Mouse (Mus musculus) left cerebral cortex, adult 8-10 months (tissue): ENCODE measurements around the gene Btbd9. TPM values are rescaled to one million over a fixed set of nuclear protein-coding genes. Genes with fewer than 3 reads are reported as not detected.

Experiments used
- DNase-seq, 2 experiments: peaks; one replicate each; pipeline ENCODE4 v3.0.0; 2022; ENCODE audit warnings: low spot score in 2 of 2
- total RNA-seq, 4 experiments: library from RNA; stranded (reverse); gene quantifications; 2 replicates each; pipeline ENCODE4 v1.2.4; 2022

Gene Btbd9
- total RNA-seq, 4 experiments from 2014 or later, result 85.1 to 103 (median 92.1) TPM

DNA sequence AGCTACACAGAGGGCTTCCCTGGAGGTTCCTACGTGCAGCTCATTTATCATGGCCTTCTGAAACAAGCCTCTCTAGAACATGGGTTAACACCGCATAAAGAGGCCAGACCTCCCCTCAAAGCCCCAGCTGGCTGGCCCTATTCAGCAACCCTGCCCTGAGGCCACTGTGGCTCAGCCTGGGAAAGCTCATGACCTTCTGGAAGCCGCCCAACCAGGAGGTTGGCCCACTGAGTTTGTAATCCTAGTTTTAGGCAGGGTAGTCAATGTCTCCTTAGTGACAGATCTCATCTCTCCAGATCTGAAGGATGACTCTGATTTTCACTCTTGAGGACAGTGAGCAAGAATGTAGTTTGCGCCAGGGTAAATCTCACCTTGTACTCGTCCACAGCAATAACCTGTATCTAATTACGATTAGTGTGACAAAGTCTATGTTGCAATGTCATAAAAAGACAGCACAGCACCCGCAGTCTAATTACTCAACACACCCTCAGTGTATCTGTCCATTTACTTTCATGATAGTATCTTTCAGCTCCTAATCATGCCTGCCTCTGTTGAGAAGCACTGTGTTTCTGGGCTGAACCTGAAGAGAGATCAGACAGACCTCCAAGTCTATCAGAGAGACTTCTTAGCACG is 320.2 kb downstream of the Btbd9 start:
- no peak for DNase-seq

DNA sequence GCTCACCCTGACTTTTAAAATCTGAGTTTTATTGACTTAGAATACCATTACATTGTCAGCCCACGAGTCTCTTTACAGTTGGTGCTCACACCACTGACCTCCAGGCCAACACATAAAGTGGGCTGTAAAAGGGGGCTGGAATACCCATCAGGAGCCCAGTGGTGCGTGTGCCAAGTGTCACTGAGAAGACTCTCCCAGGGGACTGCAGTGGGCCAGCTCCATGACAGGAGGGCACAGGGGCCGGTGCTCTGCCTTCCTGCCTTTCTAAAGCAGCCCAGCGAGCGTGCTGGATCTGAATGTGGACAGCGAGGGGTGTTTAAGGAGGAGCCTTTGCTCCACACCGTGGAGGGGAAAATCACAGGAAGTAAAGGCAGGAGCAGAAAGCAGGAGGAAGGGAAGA is 322.4 kb downstream of the Btbd9 start:
- DNase-seq, result no peak

DNA sequence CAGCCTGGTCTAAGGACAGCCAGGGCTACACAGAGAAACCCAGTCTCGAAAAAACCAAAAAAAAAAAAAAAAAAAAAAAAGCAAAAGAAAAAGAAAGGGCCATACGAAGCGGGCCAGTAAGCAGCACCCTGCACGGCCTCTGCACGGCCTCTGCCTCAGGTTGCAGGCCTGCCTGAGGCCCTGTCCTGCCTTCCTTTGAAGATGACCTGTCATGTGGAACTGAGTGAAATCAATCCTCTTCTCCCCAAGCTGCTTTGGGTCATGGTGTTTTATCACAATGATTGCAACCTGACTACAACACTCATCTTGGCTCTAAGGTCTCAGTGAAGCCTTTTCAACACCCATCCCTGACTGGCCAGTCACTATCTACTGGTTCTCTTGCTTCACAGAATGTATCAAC is 323.3 kb downstream of the Btbd9 start:
- no peak for DNase-seq

DNA sequence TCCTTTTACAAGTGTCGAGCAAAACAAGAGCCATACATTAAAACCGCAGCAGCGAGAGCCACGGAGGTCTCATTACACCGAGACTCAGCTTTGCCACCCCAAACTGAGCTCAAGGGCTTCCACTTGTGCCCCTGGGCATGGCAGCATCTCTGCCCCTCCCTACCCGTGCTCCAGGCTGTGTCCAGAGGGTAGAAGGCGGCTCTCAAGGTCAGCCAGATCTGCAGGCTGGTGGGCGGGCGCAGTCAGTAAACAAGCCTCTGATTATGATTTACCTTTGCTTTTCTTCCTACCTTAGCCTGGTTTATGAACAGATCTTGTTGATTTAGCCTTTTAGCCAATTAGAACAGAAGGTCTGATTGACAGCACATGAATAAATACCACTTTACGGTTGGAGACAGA is 331.0 kb downstream of the Btbd9 start:
- no peak for DNase-seq

DNA sequence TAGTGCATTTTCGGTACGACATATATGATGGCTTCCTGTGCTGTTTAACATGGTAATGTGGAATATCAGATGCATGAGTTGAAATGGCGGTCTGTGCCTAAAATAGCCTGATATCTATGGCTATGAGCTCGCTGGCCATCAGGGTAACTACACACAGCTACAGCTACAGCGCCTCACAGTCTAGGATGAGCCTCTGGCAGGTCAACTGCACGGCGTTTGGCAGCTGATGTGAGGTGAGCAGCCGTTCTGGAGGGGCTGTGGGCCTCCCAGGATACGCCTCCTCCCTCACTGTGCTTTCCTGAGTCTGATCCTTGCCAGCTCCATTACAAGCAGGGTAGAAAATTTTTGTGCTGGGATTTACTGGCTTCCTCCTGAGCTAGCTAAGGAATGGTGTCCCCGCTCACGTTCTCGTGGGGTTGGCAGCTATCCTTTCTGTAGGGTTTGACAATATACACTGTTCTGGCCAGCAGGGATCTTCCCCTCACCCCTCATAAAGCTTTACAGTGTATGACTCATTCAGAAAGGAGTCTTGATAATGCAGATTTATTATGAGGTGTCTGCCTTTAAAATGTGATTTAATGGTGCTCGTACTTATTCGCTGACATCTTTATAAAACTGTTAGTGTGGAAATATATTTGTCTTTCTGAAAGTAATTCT is 331.5 kb downstream of the Btbd9 start:
- DNase-seq, result no peak

DNA sequence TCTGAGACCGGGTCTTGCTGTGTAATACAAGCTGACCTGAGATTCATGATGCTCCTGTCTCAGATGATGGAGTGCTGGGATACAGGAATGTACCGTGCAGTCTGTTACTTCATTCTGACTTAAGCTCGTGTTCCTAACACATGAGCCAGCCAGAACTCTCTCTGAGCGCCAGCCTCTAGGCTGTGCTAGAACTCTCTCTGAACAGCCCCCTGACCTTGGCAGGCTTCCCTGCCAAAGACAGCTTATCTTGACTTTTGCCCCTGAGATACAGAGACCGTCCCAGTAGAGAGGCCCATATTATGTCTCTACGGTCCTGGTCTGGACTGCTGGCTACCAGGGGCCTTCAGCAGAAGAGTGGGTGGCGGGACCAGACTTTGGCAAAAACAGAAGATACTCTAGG is 332.7 kb downstream of the Btbd9 start:
- no peak for DNase-seq

DNA sequence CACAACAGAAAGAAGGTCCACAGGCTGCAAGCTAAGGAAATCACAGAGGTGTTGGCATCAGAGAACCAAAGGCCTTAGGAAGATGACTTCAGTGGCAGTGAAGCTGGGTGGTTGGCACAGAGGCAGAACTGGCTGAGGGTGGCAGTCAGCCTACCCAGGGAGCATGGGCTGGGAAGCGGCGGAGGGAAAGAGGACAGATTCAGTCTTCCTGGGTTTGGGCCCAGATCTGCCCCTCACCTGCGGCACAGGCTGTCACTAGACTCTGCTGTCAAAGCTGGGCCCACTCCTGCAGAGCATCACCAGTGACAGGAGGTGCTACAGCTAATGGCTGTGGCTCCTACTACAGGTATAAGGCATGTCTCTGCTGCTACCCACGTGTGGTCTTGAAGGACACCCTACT is 333.6 kb downstream of the Btbd9 start:
- no peak for DNase-seq

DNA sequence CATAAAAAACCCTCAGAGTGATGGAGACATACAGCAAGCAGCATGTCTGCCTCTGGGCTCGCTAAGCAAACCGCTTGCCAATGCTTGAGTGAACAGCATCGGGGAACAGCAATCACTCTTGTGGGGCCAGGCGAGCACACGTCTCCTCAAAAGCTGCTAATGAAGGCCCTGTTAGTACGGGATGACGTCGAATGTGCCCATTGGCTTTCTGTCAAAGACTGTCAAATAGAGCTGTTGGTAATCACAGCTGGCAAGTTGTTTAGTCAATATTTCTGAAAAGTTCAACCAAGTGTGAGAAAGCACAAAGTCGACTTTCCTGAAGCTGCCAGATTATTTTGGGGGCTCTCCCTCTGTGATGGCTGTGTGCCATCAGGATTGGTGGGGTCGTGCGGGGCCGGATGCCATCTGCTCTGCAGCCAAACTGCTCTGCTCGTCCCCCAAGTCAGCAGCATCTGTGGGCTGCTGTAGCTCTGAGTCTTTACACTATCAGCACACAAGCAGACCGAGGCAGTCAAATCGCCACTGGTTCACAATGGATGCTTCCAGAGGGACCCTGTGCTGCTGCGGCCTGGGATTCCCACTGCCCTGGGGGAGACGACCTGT is 334.5 kb downstream of the Btbd9 start:
- DNase-seq, result no peak

DNA sequence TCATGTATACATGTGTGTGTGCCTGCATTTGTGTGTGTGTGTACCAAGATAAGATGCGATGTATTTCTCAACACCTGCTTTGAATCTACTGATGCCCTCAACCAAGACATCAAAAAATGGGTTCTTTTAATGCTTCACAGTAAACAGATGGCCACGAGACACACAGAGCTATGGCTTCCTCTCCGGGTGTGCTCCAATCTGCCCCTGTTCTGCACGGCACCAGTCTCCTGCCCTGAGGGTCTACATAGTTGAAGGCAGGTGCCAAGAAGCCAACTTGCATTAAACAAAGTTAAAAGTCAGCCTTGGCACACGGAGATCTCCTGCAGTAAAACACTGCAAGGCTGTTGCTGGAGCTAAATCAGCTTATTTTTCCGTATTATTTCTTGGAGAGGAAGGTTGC is 335.2 kb downstream of the Btbd9 start:
- no peak for DNase-seq

DNA sequence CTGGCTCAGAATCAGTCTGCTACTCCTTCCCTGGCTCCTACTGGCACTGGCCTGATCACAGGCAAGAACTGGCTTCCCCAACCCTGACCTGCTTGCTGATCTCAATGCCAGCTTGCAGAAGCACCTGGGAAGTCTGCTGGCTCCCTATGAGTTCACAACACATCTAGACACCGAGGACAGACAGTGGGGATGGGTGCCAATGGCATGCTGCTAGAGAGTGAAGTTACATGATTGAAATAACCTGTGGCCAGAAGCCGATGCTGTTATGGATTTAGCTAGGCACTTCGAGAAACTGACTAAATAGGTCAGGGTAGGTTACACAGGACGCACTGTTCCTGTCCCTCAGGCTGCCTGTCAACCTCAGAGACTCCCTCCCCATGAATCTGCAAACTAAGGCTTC is 335.6 kb downstream of the Btbd9 start:
- no peak for DNase-seq

DNA sequence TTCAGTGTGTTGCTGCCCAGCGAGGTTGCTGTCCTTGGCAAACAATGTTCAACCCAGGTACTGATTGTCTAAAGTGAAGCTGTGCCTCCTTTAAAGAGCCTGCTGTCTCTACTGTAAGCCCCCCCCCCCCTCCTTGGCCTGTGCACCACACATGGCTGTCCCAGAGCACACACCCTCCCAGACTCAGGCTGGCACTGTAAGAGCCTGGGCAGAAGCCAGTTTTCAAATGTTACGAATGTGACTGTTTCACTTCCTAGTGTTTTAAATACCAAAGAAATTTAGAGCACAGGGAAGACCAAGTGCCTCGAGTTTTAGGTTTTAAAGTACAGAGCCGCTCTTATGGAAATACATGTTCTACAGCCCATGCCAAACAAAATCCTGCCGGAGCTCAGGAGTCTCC is 336.8 kb downstream of the Btbd9 start:
- DNase-seq, result no peak

DNA sequence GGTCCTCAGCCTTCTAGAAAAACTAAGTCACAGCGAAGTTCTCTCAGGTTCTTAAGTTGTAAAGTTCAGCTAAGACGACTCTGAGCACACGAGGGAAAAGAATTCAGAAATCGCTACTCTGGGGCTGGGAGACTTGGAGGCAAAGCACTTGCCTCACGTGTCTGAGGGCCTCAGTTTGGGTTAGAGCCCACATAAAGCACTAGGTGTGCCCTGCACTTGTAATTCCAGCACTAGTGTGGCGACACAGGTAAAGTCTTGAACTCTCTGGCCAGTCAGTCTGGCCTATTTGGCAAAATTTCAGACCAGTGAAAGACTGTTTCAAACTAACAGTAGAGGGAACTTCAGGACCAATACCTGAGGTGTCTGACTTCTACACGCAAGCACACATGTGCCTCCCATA is 338.7 kb downstream of the Btbd9 start:
- no peak for DNase-seq

DNA sequence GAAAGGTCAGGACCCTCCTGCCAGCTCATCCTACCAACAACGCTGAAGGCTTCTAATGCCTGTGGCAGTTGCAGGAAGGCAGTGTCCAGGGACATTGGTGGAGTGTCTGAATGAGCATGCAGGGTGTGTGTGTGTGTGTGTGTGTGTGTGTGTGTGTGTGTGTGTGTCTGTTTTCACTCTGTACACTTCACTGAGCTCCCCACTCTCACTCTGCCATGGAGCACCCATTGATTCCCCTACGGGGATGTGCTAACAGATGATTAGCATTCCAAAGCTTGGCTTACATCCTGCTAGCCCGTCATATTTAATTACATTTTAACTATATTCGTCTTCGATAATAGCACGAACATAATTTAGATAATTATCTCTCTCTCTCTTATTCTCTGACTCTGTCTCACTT is 339.7 kb downstream of the Btbd9 start:
- DNase-seq, result no peak

DNA sequence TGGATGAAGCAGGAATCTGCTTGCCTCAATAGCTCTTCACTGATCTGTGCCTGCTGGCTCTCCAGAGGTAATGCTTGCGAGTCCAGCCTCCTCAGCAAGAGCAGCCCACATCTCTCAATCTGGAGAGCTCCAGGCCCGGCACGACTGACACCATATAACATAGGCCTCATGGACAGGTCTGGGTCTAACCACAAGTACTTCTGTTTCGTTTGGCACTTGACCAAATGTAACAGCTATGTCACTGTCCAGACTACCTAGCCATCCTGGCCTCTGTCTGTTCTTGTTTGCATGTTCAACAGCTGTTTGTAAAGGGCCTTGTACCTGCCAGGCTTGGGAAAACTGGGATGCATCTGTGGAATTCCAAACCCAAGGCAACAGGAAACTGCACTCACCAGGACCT is 340.9 kb downstream of the Btbd9 start:
- DNase-seq, result no peak

DNA sequence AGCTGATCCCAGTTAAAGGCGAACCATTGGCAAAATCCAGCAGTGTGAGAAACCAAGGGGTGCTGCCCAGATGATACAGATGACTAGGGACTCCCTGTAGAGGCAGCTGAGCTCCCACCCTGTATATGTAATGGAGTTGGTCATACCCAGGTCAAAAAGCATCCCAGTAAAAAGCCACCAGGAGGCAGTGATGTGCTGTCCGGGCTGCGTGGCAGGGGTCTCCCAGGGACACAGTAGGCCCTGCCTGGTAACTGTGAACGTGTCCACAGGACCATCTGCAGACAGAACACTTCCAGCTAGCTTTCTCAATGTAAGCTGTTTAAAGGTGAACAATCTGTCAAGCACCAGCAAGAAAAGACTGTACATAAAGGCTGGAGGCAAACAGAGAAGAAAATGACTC is 343.6 kb downstream of the Btbd9 start:
- no peak for DNase-seq

DNA sequence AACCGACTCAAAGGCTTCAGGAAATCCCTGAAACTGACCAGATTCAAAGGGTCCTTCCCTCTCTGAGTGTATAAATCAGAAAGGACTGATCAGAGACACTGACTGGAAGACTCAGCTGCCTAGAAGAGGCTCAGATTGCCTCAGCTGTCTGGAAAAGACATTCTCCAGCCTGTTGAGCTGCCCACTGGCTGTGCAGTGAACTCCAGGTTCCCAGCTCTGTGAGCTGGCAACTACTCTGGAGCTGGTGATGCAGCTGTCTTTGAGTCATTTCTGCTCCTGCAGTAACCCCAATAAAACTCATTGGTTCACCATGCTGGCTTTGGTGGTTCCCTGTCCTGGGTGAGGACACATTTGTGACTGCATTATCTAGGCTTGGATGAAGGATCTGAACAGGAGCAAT is 344.8 kb downstream of the Btbd9 start:
- DNase-seq, result no peak

DNA sequence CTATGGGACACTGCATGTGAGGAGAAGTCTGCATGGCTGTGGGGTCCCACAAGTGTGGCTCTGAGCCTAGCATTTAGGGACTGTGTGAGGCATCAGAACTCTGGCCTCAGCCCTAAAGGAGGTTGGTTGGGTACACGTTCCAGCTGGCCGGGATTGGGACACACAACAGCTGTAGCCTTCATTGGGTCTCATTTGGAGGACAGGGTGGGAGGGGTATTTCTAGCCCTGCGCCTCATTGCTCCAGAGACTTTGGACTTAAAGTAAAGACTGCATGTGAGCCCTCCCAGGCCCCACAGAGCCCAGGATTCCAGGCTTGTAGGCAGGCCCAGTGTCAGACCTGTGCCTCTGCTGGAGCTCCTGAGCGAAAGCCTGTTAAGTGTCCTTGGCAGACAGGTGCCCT is 345.9 kb downstream of the Btbd9 start:
- DNase-seq, result no peak

DNA sequence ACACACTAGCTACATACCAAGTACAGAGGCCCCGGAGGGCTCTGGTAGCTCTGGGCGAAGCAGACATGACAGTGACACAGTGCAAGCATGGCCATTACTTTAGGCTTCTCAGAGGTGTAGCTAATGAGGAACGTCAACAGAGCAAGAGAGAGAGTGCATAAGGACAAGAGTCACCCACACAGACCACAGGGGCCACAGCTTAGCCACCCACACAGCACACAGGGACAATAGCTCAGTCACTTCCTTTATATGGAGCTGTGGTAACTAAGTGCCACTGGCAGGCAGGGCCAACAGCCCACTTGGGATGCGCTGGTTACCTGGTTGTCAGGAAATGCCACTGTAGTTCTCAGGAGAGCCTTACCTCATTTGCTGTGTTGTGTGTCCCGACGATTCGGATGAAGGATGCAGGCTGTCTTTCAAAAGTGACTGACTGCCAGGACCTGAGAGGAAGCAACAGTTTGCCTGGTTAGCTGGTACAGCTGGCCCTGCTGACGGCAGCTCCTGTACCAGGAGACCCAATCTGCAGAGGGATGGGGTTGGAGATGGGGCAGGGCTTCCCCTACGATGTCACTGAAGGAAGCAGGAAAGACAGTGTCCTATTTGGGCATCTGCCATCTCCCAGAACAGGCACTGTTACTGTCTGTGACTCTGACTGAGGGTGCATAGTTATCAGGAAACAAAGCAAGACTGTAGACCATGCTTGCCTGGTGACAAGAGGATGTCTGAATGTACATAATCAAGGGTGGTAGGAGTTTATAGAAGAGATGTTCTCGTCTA is 347.7 kb downstream of the Btbd9 start:
- no peak for DNase-seq

DNA sequence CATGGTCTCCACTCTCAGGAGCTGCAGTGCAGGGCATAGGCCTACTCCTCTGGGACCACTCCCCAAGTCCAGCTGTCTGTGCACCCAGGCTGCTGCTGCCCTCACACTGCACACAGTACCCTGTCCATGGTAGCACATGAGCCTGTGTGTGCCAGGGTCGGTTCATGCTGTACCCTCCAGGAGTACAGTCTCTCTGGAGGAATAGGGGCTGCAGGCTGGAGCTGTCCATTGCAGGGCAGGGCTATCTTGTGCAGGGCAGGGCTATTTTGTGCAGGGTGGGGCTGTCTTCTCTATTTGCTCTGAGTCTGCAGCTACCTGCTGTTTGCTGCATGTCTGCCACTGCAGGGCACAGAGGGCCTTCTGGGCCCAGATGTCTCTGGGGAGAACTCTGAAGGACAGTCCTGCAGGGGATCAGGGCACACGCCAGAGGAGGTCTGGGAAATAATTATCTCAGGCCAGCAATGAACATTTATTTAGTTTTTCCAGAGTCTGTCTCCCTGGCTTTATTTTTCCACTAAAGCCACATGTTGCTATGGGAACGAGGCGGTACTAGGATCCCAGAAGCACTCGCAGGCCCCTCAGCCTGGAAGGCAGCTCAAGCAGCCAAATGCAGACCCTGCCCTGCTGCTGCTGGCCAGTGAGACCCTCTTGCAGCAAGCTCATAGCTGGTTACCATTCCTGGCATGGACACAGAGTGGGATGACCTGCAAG is 351.1 kb downstream of the Btbd9 start:
- no peak for DNase-seq

DNA sequence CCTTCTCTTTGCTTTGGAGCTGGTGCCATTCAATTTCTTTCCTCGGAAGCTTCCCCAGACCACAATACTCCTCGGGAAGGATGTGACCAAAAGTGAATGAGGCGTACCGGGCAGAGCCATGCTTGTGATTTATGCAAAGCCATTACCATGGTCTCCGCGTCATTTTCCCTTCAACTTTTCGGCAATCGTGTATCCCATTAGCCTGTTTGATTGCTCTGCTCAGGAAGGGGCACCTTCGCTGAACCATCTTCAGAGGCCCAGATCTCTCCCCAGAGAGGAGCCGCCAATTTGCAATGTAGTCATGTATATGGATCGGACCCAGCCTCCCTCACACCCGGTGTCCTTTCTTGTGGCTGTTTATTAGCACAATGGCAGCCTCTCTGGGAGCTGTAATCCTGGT is 353.5 kb downstream of the Btbd9 start:
- no peak for DNase-seq

DNA sequence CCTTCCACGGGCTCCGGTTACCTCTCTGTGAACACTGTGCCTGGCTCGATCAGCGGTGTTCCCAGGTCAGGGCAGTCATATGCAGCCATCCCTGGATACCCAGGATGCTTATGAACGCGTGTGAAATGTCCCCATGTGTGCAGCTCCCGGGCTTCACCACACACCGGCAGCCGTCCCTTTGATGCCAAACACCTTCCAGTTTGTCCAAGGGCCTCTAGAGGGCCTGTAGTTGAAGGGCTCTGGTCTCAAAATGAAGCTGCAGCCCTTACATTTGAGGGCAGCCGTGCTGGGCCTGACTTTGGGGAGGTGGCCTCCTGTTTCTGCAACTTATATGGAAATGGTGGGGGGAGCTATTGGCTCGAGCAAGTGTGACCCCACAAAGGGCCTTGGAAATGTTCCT is 353.9 kb downstream of the Btbd9 start:
- DNase-seq, result no peak

DNA sequence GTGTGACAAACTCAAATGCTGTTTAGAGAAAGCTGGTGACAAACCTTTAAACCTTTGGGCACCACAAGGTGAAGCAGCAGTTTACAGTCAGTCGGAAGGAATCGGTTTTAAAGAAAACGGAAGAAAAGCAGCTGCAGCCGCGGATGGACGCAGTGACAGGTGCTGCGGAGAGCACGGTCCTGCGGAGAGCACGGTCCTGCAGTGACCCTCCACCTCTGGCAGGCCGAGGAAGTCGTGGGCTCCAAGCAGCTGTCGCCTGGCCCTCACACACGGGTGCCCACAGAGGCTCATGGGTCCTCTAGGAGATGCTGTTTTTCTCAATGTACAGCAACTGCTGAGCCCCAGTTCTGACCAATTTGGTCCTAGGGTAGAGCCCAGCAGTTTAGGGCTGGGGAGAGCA is 354.6 kb downstream of the Btbd9 start:
- no peak for DNase-seq
